Mouse (Mus musculus) lung, embryonic 15.5 days (tissue): ENCODE data around the gene Tbc1d9b. TPM values are rescaled to one million over a fixed set of nuclear protein-coding genes. Genes with fewer than 3 reads are reported as not detected.
"Not testable (repeated sequence)": the region's sequence is repeated elsewhere in the genome, so short reads cannot be mapped to it uniquely, and the experiment has no call there.

Experiments used
- ATAC-seq: fragments of 200-750 bp; cut with Nextera tagmentation; 2 replicates; pipeline ENCODE4 v1.8.0; 2017; ENCODE audit warnings: moderate number of reproducible peaks, borderline replicate concordance; ENCODE audit not compliant: low FRiP score, low TSS enrichment; ENCODE audit errors: extremely low read depth
- H3K27ac ChIP-seq: fragments of 300-500 bp; sonication (generic); 2 replicates; pipeline ENCODE4 v1.5.1; 2015; ENCODE audit warnings: moderate library complexity, mild to moderate bottlenecking, inconsistent platforms
- H3K27me3 ChIP-seq: fragments of 300-500 bp; sonication (generic); 2 replicates; pipeline ENCODE4 v1.6.1; 2015; ENCODE audit warnings: inconsistent platforms
- H3K36me3 ChIP-seq: fragments of 300-500 bp; sonication (generic); 2 replicates; pipeline ENCODE4 v1.6.1; 2015; ENCODE audit warnings: inconsistent platforms
- H3K4me1 ChIP-seq: fragments of 300-500 bp; sonication (generic); 2 replicates; pipeline ENCODE4 v1.6.1; 2015; ENCODE audit warnings: inconsistent platforms
- H3K4me2 ChIP-seq: fragments of 300-500 bp; sonication (generic); 2 replicates; pipeline ENCODE4 v1.6.1; 2015; ENCODE audit warnings: inconsistent platforms, mild to moderate bottlenecking, moderate library complexity
- H3K4me3 ChIP-seq: fragments of 300-500 bp; sonication (generic); 2 replicates; pipeline ENCODE4 v1.5.1; 2015; ENCODE audit warnings: mild to moderate bottlenecking, inconsistent platforms
- H3K9ac ChIP-seq: fragments of 300-500 bp; sonication (generic); 2 replicates; pipeline ENCODE4 v1.6.1; 2015; ENCODE audit warnings: inconsistent platforms
- H3K9me3 ChIP-seq: fragments of 300-500 bp; sonication (generic); 2 replicates; pipeline ENCODE4 v1.6.1; 2016; ENCODE audit warnings: inconsistent platforms
- WGBS: fragments of 180-500 bp; shearing (Covaris S2); methylation state at CpG from one replicate; pipeline ENCODE4 v1.1.7; 2015; 5-methylcytosine and 5-hydroxymethylcytosine counted together
- polyA plus RNA-seq: library from polyadenylated mRNA; unstranded; fragments of >200 nt; fragmentation: Nextera tagmentation; extraction: Ambion mirVana; gene quantifications from 2 replicates; pipeline ENCODE4 v1.2.1, GENCODE M21; 2015

Gene Tbc1d9b
- 40.0 and 46.5 TPM in 2 replicates for polyA plus RNA-seq

- Histone ChIP-seq H3K4me1 (peaks cover 29% of the 10 kb centered on the region), H3K27me3 (no peaks in the 10 kb centered on the region), H3K36me3 (peaks cover 6% of the 10 kb centered on the region), H3K9me3 (no peaks in the 10 kb centered on the region), H3K27ac (peak within 1 kb of the TSS; percentile 86), H3K4me2 (peak within 1 kb of the TSS; percentile 89), H3K4me3 (peak within 1 kb of the TSS; percentile 77), H3K9ac (peak within 1 kb of the TSS; percentile 94)
- ATAC-seq: peak; percentile 93
- under 1% methylated on average over 67 of the region's 77 CpGs for WGBS
These were observed at the start of gene Tbc1d9b for GRCm38 (mm10) chr11:50130811-50131766. Tbc1d9b (plus strand) TSS chr11:50131396.

- 87% methylated on average over 3 of the region's 3 CpGs for WGBS
These were observed 45.0 kb upstream of the Tbc1d9b start for GRCm38 (mm10) chr11:50086211-50086610.

GRCm38 (mm10) chr11:50089840-50090239 lies 41.4 kb upstream of the Tbc1d9b start:
- WGBS: 81% methylated on average over 1 of the region's 1 CpGs
- Histone ChIP-seq H3K27ac (no peak overlapping the region), H3K36me3 (0 out of 2 replicates have a peak, but pooled peaks cover 6% of the 10 kb centered on the region), H3K4me3 (no peak overlapping the region), H3K27me3 (no peaks in the 10 kb centered on the region), H3K9ac (no peak overlapping the region), H3K9me3 (no peaks in the 10 kb centered on the region), H3K4me2 (no peak overlapping the region), H3K4me1 (0 out of 2 replicates have a peak, but pooled peaks cover 3% of the 10 kb centered on the region)
- ATAC-seq: no peak

More at GRCm38 (mm10) chr11:50086211-50086610, 45.0 kb upstream of the Tbc1d9b start:
- ATAC-seq: no peak
- 0 out of 2 replicates have a peak, but pooled peaks cover 3% of the 10 kb centered on the region for H3K4me1 ChIP-seq
- H3K9me3 ChIP-seq: no peaks in the 10 kb centered on the region
- no peaks in the 10 kb centered on the region for H3K27me3 ChIP-seq
- H3K9ac ChIP-seq: no peak overlapping the region
- H3K27ac ChIP-seq: no peak overlapping the region
- H3K4me3 ChIP-seq: no peak overlapping the region
- H3K4me2 ChIP-seq: no peak overlapping the region
- 0 out of 2 replicates have a peak, but pooled peaks cover 2% of the 10 kb centered on the region for H3K36me3 ChIP-seq

- ATAC-seq: no peak
- Histone ChIP-seq H3K9ac (no peak overlapping the region), H3K27me3 (no peaks in the 10 kb centered on the region), H3K9me3 (no peaks in the 10 kb centered on the region), H3K36me3 (0 out of 2 replicates have a peak, but pooled peaks cover 6% of the 10 kb centered on the region), H3K4me2 (no peak overlapping the region), H3K27ac (no peak overlapping the region), H3K4me3 (no peak overlapping the region), H3K4me1 (0 out of 2 replicates have a peak, but pooled peaks cover 3% of the 10 kb centered on the region)
- WGBS: 57% methylated on average over 5 of the region's 5 CpGs
These were observed 40.1 kb upstream of the Tbc1d9b start for GRCm38 (mm10) chr11:50090982-50091675.

GRCm38 (mm10) chr11:50091681-50092080 lies 39.5 kb upstream of the Tbc1d9b start:
- H3K4me3 ChIP-seq: no peak overlapping the region
- 0 out of 2 replicates have a peak, but pooled peaks cover 6% of the 10 kb centered on the region for H3K36me3 ChIP-seq
- no peak overlapping the region for H3K9ac ChIP-seq
- H3K27ac ChIP-seq: no peak overlapping the region
- H3K27me3 ChIP-seq: no peaks in the 10 kb centered on the region
- H3K9me3 ChIP-seq: no peaks in the 10 kb centered on the region
- H3K4me1 ChIP-seq: 0 out of 2 replicates have a peak, but pooled peaks cover 3% of the 10 kb centered on the region
- H3K4me2 ChIP-seq: no peak overlapping the region
- ATAC-seq: no peak

GRCm38 (mm10) chr11:50095661-50096060 lies 35.5 kb upstream of the Tbc1d9b start:
- Histone ChIP-seq H3K4me3 (no peak overlapping the region), H3K36me3 (0 out of 2 replicates have a peak, but pooled peaks cover 4% of the 10 kb centered on the region), H3K27me3 (no peaks in the 10 kb centered on the region), H3K9me3 (no peaks in the 10 kb centered on the region), H3K4me2 (no peak overlapping the region), H3K27ac (no peak overlapping the region), H3K9ac (no peak overlapping the region), H3K4me1 (0 out of 2 replicates have a peak, but pooled peaks cover 3% of the 10 kb centered on the region)
- no peak for ATAC-seq
- WGBS: 75% methylated on average over 9 of the region's 9 CpGs

- Histone ChIP-seq H3K4me1 (no peaks in the 10 kb centered on the region), H3K9me3 (no peaks in the 10 kb centered on the region), H3K4me2 (no peak overlapping the region), H3K36me3 (0 out of 2 replicates have a peak, but pooled peaks cover 4% of the 10 kb centered on the region), H3K4me3 (no peak overlapping the region), H3K9ac (no peak overlapping the region), H3K27ac (no peak overlapping the region), H3K27me3 (no peaks in the 10 kb centered on the region)
- no peak for ATAC-seq
- 94% methylated on average over 6 of the region's 6 CpGs for WGBS
These were observed 34.1 kb upstream of the Tbc1d9b start for GRCm38 (mm10) chr11:50097091-50097490.

- H3K27me3 ChIP-seq: no peaks in the 10 kb centered on the region
- H3K27ac ChIP-seq: no peak overlapping the region
- H3K4me2 ChIP-seq: no peak overlapping the region
- no peak overlapping the region for H3K9ac ChIP-seq
- no peaks in the 10 kb centered on the region for H3K9me3 ChIP-seq
- no peaks in the 10 kb centered on the region for H3K36me3 ChIP-seq
- 73% methylated on average over 8 of the region's 8 CpGs for WGBS
- no peak overlapping the region for H3K4me3 ChIP-seq
- no peaks in the 10 kb centered on the region for H3K4me1 ChIP-seq
- no peak for ATAC-seq
These were observed 32.2 kb upstream of the Tbc1d9b start for GRCm38 (mm10) chr11:50098961-50099481.

GRCm38 (mm10) chr11:50099692-50100091 lies 31.5 kb upstream of the Tbc1d9b start:
- no peak; the same call in 1 of the 2 replicates for ATAC-seq
- H3K4me3 ChIP-seq: no peak overlapping the region
- no peaks in the 10 kb centered on the region for H3K9me3 ChIP-seq
- no peak overlapping the region for H3K4me2 ChIP-seq
- H3K36me3 ChIP-seq: no peaks in the 10 kb centered on the region
- no peak overlapping the region for H3K27ac ChIP-seq
- 71% methylated on average over 2 of the region's 2 CpGs for WGBS
- no peaks in the 10 kb centered on the region for H3K4me1 ChIP-seq
- no peaks in the 10 kb centered on the region for H3K27me3 ChIP-seq
- no peak overlapping the region for H3K9ac ChIP-seq

- no peaks in the 10 kb centered on the region for H3K27me3 ChIP-seq
- H3K27ac ChIP-seq: no peak overlapping the region
- no peak overlapping the region for H3K9ac ChIP-seq
- no peak overlapping the region for H3K4me2 ChIP-seq
- no peak overlapping the region for H3K4me3 ChIP-seq
- WGBS: 77% methylated on average over 2 of the region's 2 CpGs
- H3K9me3 ChIP-seq: no peaks in the 10 kb centered on the region
- no peaks in the 10 kb centered on the region for H3K4me1 ChIP-seq
- ATAC-seq: no peak
- no peaks in the 10 kb centered on the region for H3K36me3 ChIP-seq
These were observed 30.5 kb upstream of the Tbc1d9b start for GRCm38 (mm10) chr11:50100548-50101307.

GRCm38 (mm10) chr11:50101962-50102361 lies 29.2 kb upstream of the Tbc1d9b start:
- 87% methylated on average over 4 of the region's 4 CpGs for WGBS
- H3K4me2 ChIP-seq, H3K9me3 ChIP-seq, H3K27ac ChIP-seq, H3K4me1 ChIP-seq, H3K9ac ChIP-seq, H3K36me3 ChIP-seq, H3K27me3 ChIP-seq, ATAC-seq, H3K4me3 ChIP-seq: not testable (repeated sequence)
